Mouse (Mus musculus) olfactory bulb, adult 2 months (tissue): Measurements from ENCODE around the gene Atp13a1. TPM values are rescaled to one million over a fixed set of nuclear protein-coding genes. Genes with fewer than 3 reads are reported as not detected.
A peak's percentile ranks its signal among the peaks of the same experiment; 100 is the strongest.

Experiments
- H3K27ac ChIP-seq: fragments of 200-500 bp; 2 replicates; pipeline ENCODE4 v1.5.1; 2012; ENCODE audit warnings: low read depth, low read length; ENCODE audit not compliant: insufficient read depth
- H3K4me1 ChIP-seq: fragments of 200-500 bp; 2 replicates; pipeline ENCODE4 v1.6.1; 2012; ENCODE audit warnings: low read length; ENCODE audit not compliant: control insufficient read depth, insufficient read depth
- H3K4me3 ChIP-seq: fragments of 200-500 bp; 2 replicates; pipeline ENCODE4 v1.5.1; 2012; ENCODE audit warnings: mild to moderate bottlenecking, low read depth, low read length, moderate library complexity; ENCODE audit not compliant: insufficient read depth
- CTCF ChIP-seq: fragments of 200-500 bp; IDR thresholded peaks from 2 replicates; pipeline ENCODE4 v1.5.1; 2012; ENCODE audit warnings: low read depth, mild to moderate bottlenecking, low read length, moderate library complexity; ENCODE audit not compliant: insufficient read depth
- POLR2A ChIP-seq: fragments of 200-500 bp; IDR thresholded peaks from 2 replicates; pipeline ENCODE4 v1.6.1; 2012; ENCODE audit warnings: mild to moderate bottlenecking, low read depth, low read length, moderate library complexity; ENCODE audit not compliant: insufficient read depth
- WGBS: fragments of 180-500 bp; shearing (Covaris S2); methylation state at CpG from one replicate; pipeline ENCODE4 v1.1.7; 2018; 5-methylcytosine and 5-hydroxymethylcytosine counted together
- polyA plus RNA-seq: library from polyadenylated mRNA; stranded (reverse); fragments of >200 nt; gene quantifications from 2 replicates; pipeline ENCODE4 v1.2.4, GENCODE M21; 2012; ENCODE audit warnings: low replicate concordance; ENCODE audit not compliant: missing spikeins, insufficient read depth, insufficient read length

The Atp13a1 gene
- not detected in 2 replicates for polyA plus RNA-seq

DNA sequence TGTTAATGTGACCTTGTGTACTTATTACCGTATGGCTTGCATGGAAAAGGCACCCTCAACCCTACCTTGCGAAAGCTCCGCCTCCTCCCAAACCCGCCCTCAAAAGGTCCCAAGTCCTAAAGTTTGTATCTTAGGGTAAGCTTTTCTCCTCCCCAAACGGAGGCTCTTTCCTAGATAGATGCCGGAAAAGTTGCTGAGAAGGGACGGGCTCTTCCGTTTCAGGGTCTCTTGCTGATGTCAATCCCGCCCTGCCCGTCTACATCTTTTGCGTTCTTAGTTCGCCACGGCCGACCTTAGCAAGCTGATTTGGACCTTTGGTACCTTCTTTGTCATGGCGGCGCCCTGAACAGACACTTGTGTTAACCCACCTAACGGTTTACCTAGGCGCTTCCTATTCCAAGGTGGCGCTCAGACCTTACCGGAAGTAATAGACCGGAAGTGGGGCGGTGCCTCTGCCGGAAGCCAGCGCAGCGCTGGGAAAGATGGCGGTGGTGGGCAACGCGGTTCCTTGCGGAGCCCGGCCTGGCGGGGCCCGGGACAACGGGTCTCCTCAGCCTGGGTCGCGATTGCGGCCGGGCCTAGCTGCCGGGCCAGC is at the start of gene Atp13a1, which contains the start of gene Zfp866:
TSS of gene Atp13a1 (plus strand) at position 391 of the 595 bp plus-strand sequence.
TSS of gene Zfp866 (minus strand) at position 406 of the 595 bp plus-strand sequence.
- TF ChIP-seq CTCF (no peak), POLR2A (peak; percentile 76)
- Histone ChIP-seq H3K27ac (peak within 1 kb of the TSS; percentile 76; the same call in 1 of the 2 replicates), H3K4me1 (peaks cover 7% of the 10 kb centered on the region; the same call in 1 of the 2 replicates), H3K4me3 (peak within 1 kb of the TSS; percentile 99)
- WGBS: under 1% methylated on average over 38 of the region's 38 CpGs

DNA sequence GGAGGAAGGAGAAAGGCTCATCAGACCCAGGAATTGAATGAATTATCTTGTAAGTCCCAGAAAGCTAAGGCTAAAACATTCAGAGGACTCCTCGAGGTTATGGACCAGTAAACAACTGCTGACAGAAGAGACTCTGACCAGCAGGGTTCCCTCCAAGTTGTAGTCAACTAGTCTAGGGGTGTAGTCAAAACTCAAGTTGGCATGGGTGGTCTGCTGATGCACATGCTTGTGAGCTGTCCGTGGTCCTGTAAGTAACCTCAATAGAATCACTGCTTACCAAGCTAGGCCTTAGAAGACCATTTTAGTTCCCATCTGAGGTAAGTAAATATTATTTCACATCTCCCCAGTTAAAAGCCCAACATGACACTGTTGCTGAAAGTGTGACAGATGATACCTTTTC is 49.7 kb upstream of the Atp13a1 start:
- no peak overlapping the region for H3K27ac ChIP-seq
- whole genome bisulfite sequencing: 75% methylated on average over 2 of the region's 2 CpGs
- no peak overlapping the region for H3K4me3 ChIP-seq
- TF ChIP-seq POLR2A: no peak
- no peak for TF ChIP-seq CTCF
- H3K4me1 ChIP-seq: no peaks in the 10 kb centered on the region

DNA sequence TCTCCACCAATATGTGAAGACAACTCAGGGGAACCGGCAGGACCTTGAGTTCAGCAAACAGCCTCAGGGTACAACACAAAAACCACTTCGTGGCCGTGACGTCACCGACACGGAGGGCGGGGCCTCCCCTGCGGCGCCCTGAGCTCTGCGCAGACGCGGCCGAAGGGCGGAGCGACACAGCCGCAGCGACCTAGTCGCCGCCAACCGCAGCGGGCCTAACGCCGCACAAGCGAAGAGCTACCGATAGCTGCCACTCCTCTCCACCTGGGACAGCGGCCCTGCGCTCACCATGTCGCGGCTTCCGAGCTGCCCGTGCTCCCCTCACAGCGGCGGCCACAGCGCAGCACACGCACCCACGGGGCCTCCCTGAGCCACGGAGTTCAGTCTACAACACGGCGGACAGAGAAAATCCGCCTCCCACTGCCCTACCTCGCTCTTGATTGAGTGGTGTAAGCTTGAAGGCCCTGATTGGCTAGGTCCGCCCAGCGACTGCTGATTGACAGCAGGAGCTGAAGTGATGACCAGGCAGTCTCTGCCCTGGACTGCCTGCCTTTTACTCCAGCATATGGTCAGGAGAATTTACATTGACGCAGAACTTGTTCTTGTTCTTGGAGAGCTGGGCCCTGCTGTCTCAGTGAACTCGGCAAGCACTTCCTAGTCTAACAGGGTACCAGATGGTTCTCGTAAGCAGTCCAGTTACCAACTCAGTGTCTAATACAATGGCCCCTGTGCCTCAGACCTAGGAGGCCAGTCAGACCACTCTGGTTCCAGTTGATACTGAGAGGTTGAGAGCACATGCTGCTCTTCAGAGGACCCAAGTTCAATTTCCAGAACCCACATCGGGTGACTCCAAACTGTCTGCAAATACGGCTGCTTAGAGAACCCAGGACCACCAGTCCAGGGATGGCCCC is 41.2 kb upstream of the Atp13a1 start, which contains the start of gene Zfp963:
TSS of gene Zfp963 (minus strand) at position 427 of the 911 bp plus-strand sequence.
- Histone ChIP-seq H3K4me1 (0 out of 2 replicates have a peak, but pooled peaks cover 5% of the 10 kb centered on the region), H3K4me3 (peak within 1 kb of the TSS; percentile 88), H3K27ac (peak within 1 kb of the TSS; percentile 96)
- TF ChIP-seq POLR2A (peak; percentile 99), CTCF (no peak)
- WGBS: 2% methylated on average over 48 of the region's 48 CpGs

DNA sequence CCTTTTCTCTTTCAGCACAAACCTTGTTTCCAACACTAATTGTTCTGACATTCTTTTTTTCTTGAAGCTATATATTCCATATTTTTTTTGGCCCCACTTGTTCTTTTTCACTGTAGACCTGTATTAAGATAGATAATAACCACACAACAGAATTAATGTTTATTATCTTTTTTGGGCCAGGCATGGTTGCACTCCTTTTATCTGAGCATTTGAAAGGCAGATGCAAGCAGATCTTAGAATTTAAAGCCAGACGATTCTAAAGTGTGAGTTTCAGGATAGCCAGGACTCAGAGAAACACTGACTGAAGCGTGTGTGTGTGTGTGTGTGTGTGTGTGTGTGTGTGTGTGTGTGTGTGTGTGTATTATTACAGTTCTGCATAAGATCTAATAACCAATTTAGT is 38.5 kb upstream of the Atp13a1 start:
- Histone ChIP-seq H3K4me1 (0 out of 2 replicates have a peak, but pooled peaks cover 5% of the 10 kb centered on the region), H3K27ac (no peak overlapping the region), H3K4me3 (no peak overlapping the region)
- 82% methylated on average over 2 of the region's 2 CpGs for WGBS
- TF ChIP-seq POLR2A: no peak
- no peak for TF ChIP-seq CTCF

DNA sequence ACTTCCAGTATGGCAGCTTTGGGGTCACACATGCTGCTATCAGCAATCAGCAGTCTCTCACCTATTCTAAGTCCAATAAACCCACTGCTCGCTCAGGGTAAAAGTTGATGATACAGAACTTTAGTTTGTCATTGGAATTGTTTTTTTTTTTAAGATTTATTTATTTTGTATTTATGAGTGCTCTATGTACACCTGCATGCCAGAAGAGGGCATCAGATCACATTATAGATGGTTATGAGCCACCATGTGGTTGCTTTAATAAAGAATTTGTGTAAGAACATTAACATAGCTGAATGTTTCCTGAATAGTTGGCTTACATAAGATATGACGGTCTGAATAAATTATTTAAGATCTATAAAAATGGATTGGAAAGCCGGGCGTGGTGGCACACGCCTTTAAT is 32.6 kb upstream of the Atp13a1 start:
- no peak for TF ChIP-seq CTCF
- no peak for TF ChIP-seq POLR2A
- H3K4me3 ChIP-seq: no peak overlapping the region
- 94% methylated on average over 5 of the region's 5 CpGs for WGBS
- no peaks in the 10 kb centered on the region for H3K4me1 ChIP-seq
- H3K27ac ChIP-seq: no peak overlapping the region

DNA sequence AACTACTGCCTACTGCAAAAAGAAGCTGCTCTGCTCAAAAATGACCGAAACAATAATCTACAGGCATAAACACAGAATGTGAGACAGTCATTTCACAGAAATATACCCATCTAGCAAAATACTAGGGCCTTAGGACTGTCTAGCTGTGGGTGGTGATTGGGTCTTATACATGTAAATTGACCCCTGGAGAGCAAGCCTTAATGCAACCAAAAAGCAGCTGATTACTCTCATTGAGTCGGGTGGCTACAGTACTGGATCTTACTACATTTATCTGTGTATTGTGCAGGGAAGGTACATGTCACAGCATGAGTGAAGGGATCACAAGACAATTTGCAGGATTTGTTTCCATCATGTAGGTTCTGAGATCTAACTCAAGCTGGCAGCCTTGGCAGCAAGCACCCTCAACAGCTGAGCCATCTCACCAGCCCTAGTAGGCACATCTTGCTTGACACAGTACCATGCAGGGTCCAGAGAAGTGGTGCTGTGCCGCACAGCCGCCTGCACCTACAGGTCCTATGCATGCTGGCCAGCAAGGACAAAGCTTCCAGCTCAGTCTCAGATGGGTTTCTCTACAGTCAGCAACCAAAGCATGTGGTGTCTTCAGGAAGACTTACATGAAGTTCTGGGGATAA is 29.0 kb upstream of the Atp13a1 start:
- Histone ChIP-seq H3K4me3 (no peak overlapping the region), H3K4me1 (no peaks in the 10 kb centered on the region), H3K27ac (no peak overlapping the region)
- WGBS: 87% methylated on average over 4 of the region's 4 CpGs
- TF ChIP-seq POLR2A (no peak), CTCF (no peak)

DNA sequence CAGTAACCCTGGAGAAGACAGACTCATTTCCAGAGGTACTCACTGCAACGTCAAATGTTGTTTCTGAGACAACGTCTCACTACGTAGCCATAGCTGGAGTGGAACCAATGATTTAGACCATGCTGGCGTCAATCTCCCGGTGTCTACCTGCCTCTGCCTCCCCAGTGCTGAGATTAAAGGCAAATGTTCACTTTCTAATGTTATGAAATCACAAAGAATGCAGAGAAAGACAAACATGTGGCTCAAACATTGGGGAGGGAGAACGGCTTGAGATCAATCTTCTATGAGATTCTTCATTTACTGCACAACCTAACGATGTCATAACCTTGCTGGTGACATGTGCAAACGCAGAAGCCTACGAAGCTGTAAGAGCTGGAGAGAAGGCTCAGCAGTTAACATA is 19.7 kb upstream of the Atp13a1 start:
- TF ChIP-seq CTCF: no peak
- no peak for TF ChIP-seq POLR2A
- WGBS: 76% methylated on average over 9 of the region's 9 CpGs
- no peak overlapping the region for H3K27ac ChIP-seq
- no peak overlapping the region for H3K4me3 ChIP-seq
- no peaks in the 10 kb centered on the region for H3K4me1 ChIP-seq

DNA sequence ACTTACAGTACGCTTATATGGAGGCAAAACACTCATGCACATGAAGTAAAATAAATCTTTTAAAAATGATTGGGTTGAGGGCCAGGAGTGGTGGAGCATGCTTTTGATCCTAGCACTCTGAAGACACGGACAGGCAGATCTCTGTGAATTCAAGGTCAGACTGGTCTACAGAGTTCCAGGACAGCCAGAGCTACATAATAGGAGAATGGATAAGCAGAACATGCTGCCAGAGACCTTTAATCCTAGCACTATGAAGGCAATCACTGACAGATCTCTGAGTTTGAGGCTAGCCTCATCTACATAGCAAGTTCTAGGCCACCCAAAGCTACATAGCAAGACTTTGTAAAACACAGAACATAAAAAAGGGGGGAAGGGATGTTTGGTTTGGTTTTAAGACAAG is 18.9 kb upstream of the Atp13a1 start:
- no peak overlapping the region for H3K4me3 ChIP-seq
- H3K27ac ChIP-seq: no peak overlapping the region
- H3K4me1 ChIP-seq: no peaks in the 10 kb centered on the region
- no peak for TF ChIP-seq CTCF
- TF ChIP-seq POLR2A: no peak
- WGBS: 84% methylated on average over 2 of the region's 2 CpGs
